Mouse (Mus musculus) embryonic facial prominence, embryonic 12.5 days (tissue): ENCODE measurements at regions not wholly inside any gene's neighbourhood (a gene's known extent, or its start where the extent isn't known, plus 50 kb on each side); places are given as distances from the start of the nearest gene placed in this dataset.

ENCODE experiments used
- ATAC-seq: fragments of 200-750 bp; cut with Nextera tagmentation; 2 replicates; pipeline ENCODE4 v1.8.0; 2017; ENCODE audit not compliant: insufficient number of reproducible peaks, insufficient read depth, low FRiP score, low TSS enrichment
- H3K27ac ChIP-seq: fragments of 300-500 bp; sonication (generic); 2 replicates; pipeline ENCODE4 v1.5.1; 2016; ENCODE audit warnings: mild to moderate bottlenecking
- H3K27me3 ChIP-seq: fragments of 300-500 bp; sonication (generic); 2 replicates; pipeline ENCODE4 v1.6.1; 2016; ENCODE audit warnings: mild to moderate bottlenecking, moderate library complexity
- H3K36me3 ChIP-seq: fragments of 300-500 bp; sonication (generic); 2 replicates; pipeline ENCODE4 v1.6.1; 2016; ENCODE audit warnings: mild to moderate bottlenecking
- H3K4me1 ChIP-seq: fragments of 300-500 bp; sonication (generic); 2 replicates; pipeline ENCODE4 v1.6.1; 2016
- H3K4me2 ChIP-seq: fragments of 300-500 bp; sonication (generic); replicated peaks from 2 replicates; pipeline ENCODE4 v1.6.1; 2016; ENCODE audit warnings: mild to moderate bottlenecking, moderate library complexity
- H3K4me3 ChIP-seq: fragments of 300-500 bp; sonication (generic); 2 replicates; pipeline ENCODE4 v1.5.1; 2016; ENCODE audit warnings: mild to moderate bottlenecking
- H3K9ac ChIP-seq: fragments of 300-500 bp; sonication (generic); 2 replicates; pipeline ENCODE4 v1.6.1; 2016; ENCODE audit warnings: mild to moderate bottlenecking, moderate library complexity
- H3K9me3 ChIP-seq: fragments of 300-500 bp; sonication (generic); 2 replicates; pipeline ENCODE4 v1.6.1; 2016; ENCODE audit warnings: mild to moderate bottlenecking, moderate library complexity
- WGBS: fragments of 180-500 bp; shearing (Covaris S2); methylation state at CpG from one replicate; pipeline ENCODE4 v1.1.7; 2016; 5-methylcytosine and 5-hydroxymethylcytosine counted together

DNA sequence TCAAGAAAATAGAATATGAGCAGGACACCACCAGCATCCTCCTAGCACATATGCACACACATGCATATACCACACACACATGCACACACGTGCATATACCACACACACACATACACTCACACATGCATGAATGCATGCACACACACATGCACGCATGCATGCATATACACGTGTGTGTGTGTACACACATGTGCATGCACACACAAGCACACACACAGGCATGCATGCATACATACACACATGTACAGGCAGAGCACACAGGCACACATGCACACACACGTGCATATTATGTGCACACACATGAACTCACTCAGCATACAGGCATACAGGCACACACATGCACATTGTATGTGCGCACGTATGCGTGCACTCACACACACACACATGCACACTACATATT lies 275.7 kb upstream of the Sash1 start:
- H3K9ac ChIP-seq, result no peak overlapping the region
- H3K4me2 ChIP-seq, result no peak overlapping the region
- no peak for ATAC-seq
- WGBS, result 95% methylated on average over 7 of the region's 7 CpGs
- H3K4me3 ChIP-seq, result no peak overlapping the region
- no peaks in the 10 kb centered on the region for H3K36me3 ChIP-seq
- no peaks in the 10 kb centered on the region for H3K4me1 ChIP-seq
- H3K27ac ChIP-seq, result no peak overlapping the region
- H3K27me3 ChIP-seq, result no peaks in the 10 kb centered on the region
- H3K9me3 ChIP-seq, result no peaks in the 10 kb centered on the region

DNA sequence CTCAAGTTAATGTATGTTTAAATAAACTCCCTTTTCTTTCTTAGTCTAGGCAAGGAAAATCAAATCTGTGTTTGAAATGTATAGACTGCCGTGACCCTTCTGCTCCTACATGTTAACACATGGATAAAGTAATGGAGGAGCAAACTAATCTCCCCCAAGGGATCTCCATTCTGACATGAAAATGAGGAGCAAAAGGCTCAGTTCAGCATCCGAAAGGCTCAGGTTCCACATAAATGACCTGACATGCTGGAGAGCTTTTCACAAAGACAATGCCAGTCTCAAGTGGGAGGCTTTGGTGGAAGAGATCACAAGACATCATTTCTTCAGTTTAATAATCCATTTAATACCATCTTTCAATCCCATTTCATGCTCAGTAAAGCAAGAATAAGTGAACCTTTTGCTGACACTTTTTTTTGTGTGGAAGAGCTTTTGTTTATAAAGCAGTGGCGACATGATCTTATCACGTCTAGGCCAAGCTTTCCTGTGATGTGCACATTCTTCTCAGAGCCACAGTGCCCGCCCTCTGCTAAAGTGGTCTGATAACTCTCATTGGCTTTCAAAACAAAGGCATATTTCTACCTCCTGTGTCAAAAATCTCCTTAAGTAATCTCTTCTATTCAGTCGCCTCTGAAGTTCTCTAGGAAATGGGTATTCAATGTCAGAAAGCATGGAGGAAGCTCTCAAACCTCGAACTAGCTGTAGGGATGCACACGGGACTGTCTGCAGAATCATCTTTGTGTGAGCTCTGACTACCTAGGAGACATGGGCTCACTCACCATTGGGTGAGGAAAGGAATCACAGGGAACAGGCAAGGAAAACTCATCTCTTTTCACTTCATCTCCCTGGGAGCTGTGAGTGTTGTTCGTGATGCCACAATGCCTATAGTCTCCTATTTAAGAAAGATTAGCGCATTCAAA lies 271.7 kb upstream of the Sash1 start:
- Histone ChIP-seq H3K36me3 (no peaks in the 10 kb centered on the region), H3K27ac (no peak overlapping the region)

DNA sequence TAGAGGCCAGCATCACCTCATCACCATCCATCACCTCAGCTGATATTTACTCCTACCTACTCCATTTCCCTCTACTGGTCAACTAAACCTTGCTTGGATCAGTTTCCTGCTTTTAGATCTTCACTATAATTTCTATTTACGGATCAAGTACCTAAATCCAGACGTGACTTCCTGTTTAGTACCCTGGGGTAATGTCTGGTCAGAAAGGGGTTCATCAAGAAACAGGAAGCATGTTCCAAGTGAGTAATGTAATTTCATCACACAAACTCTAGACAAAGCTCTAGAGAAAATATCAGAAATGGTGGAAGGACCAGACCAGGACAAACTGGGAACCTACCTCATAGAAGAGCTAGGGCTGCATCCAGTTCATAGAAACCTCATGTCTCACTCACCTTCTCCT lies 250.2 kb upstream of the Sash1 start:
- no peak for ATAC-seq
- Histone ChIP-seq H3K27me3 (no peaks in the 10 kb centered on the region), H3K4me1 (no peaks in the 10 kb centered on the region), H3K9ac (no peak overlapping the region), H3K4me2 (no peak overlapping the region), H3K4me3 (no peak overlapping the region), H3K36me3 (no peaks in the 10 kb centered on the region), H3K27ac (no peak overlapping the region), H3K9me3 (no peaks in the 10 kb centered on the region)
- WGBS, result 69% methylated on average over 2 of the region's 2 CpGs

More for the DNA sequence above, 271.7 kb upstream of the Sash1 start:
- ATAC-seq, result no peak
- H3K4me2 ChIP-seq, result no peak overlapping the region
- WGBS, result 61% methylated on average over 10 of the region's 10 CpGs
- H3K9ac ChIP-seq, result no peak overlapping the region
- H3K27me3 ChIP-seq, result no peaks in the 10 kb centered on the region
- no peak overlapping the region for H3K4me3 ChIP-seq
- no peaks in the 10 kb centered on the region for H3K4me1 ChIP-seq
- H3K9me3 ChIP-seq, result no peaks in the 10 kb centered on the region

DNA sequence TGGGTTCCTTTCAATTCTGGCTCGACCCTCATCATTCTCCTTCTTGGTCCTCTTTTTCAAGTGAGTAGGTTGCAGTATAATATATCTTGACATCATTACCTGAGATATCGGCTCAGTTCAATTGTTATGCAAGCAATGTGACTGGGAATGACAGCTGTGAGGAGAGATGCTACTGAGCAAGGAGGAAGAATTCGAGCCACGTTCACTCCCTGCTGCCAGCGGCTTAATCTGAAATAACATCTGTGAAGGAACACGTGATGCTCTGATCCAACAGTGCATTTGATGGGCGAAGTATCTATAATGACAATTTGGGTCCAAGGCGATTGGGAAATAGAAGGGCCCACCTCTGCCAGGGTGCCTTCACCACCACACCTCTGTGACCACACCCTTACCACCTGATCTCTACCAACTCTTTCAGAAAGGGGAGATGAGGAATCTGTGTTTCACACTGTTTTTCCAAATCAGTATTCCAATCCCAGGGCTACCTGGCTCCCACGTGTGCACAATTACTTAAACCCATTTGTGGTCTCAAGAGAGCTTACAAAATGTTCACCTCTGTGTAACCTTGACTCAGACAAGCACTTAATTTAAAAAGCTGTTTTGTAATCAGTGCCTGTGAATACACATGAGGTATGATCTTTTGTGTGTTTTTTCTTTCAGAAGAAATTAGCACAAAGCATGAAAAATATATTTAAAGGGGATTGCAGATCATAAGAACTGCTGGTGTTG lies 248.6 kb upstream of the Sash1 start:
- Histone ChIP-seq H3K27ac (no peak overlapping the region), H3K4me3 (no peak overlapping the region), H3K4me1 (no peaks in the 10 kb centered on the region), H3K36me3 (no peaks in the 10 kb centered on the region), H3K27me3 (no peaks in the 10 kb centered on the region), H3K9ac (no peak overlapping the region), H3K4me2 (no peak overlapping the region), H3K9me3 (no peaks in the 10 kb centered on the region)
- ATAC-seq, result no peak
- 65% methylated on average over 9 of the region's 9 CpGs for WGBS

- Histone ChIP-seq H3K27ac (no peak overlapping the region), H3K36me3 (no peaks in the 10 kb centered on the region), H3K4me3 (no peak overlapping the region), H3K27me3 (no peaks in the 10 kb centered on the region), H3K9me3 (no peaks in the 10 kb centered on the region), H3K4me2 (no peak overlapping the region), H3K9ac (no peak overlapping the region), H3K4me1 (no peaks in the 10 kb centered on the region)
- ATAC-seq, result no peak
- WGBS, result 82% methylated on average over 2 of the region's 2 CpGs
Observed at GRCm38 (mm10) chr10:9130061-9130460, 244.2 kb upstream of the Sash1 start.

DNA sequence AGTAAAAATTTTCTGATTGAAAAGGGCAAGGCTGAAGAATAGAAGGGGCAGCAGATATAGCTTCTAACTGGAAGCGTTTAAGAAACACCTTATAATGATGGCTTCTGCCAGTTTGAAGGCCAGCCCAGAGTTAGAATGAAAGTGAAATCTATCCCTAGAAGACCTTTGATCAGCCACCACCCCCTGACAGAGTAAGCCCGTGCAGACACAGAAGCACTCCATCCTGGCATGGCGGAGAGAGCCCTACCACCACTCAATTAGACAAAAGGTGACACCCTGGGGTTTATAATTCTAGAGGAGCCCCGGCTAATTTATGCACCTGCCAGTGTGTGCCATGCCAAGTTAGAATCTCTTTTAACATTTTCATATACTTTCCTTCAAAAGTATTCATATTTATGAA lies 233.4 kb upstream of the Sash1 start:
- H3K9me3 ChIP-seq, result no peaks in the 10 kb centered on the region
- ATAC-seq, result no peak
- H3K27me3 ChIP-seq, result no peaks in the 10 kb centered on the region
- no peak overlapping the region for H3K4me2 ChIP-seq
- H3K36me3 ChIP-seq, result no peaks in the 10 kb centered on the region
- H3K4me3 ChIP-seq, result no peak overlapping the region
- H3K27ac ChIP-seq, result no peak overlapping the region
- 17% methylated on average over 4 of the region's 4 CpGs for whole genome bisulfite sequencing
- no peak overlapping the region for H3K9ac ChIP-seq
- no peaks in the 10 kb centered on the region for H3K4me1 ChIP-seq

DNA sequence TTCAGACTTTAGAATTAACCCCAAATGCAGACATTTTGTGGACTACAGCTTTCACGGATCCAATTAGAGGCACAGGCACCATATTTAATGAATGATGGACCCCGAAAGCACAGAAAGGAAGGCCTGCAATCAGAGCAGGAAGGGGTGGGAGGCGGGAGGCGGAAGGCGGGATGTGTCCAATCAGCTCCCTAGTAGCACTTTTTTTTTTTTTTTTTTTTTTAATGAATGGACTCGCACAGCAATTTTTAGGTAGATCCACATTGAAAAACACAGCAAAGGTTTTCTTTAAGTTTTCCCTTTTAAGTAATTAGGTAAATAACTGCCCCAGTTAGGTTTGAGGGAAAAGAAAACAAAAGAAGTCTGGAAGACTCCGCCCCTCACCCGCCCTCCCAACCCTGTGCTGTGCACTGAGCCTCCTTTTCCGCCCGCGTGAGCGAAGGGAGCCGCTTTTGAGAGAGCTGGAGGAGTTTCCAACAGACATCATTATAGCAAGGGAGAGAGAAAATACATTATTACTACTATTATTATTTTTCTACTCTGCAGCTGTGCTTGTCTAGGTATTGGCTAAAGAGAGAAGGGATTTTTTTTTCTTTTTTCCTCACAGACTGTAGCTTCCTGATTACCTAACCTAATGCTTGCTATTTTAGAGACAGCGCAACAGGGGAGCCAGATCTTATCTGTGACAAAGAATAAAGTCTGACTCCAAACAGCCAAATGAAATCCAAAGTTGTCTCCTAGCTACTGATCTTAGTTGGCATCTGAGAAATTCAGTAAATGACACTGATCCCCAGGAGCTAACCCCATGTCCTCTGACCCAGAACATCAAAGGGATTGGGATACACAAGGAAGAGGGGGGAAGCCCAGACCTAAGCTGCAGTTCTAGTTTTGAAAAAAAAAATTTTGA lies 232.0 kb upstream of the Sash1 start:
- peak overlapping the region; percentile 41 for H3K4me2 ChIP-seq
- WGBS, result 14% methylated on average over 14 of the region's 14 CpGs
- H3K4me3 ChIP-seq, result peak overlapping the region; percentile 23
- H3K9ac ChIP-seq, result no peak overlapping the region
- H3K27me3 ChIP-seq, result no peaks in the 10 kb centered on the region
- ATAC-seq, result peak; percentile 75; the same call in 1 of the 2 replicates
- H3K36me3 ChIP-seq, result no peaks in the 10 kb centered on the region
- no peak overlapping the region for H3K27ac ChIP-seq
- no peaks in the 10 kb centered on the region for H3K9me3 ChIP-seq
- no peaks in the 10 kb centered on the region for H3K4me1 ChIP-seq

GRCm38 (mm10) chr10:9117134-9117533 lies 231.3 kb upstream of the Sash1 start:
- no peaks in the 10 kb centered on the region for H3K4me1 ChIP-seq
- H3K27me3 ChIP-seq, result no peaks in the 10 kb centered on the region
- no peaks in the 10 kb centered on the region for H3K36me3 ChIP-seq
- 91% methylated on average over 7 of the region's 7 CpGs for WGBS
- no peaks in the 10 kb centered on the region for H3K9me3 ChIP-seq
- ATAC-seq, result no peak
- peak overlapping the region; percentile 23; the same call in 1 of the 2 replicates for H3K4me3 ChIP-seq
- H3K9ac ChIP-seq, result no peak overlapping the region
- H3K4me2 ChIP-seq, result peak overlapping the region; percentile 21; the same call in 1 of the 2 replicates
- no peak overlapping the region for H3K27ac ChIP-seq

- no peak for ATAC-seq
- Histone ChIP-seq H3K27ac (no peak overlapping the region), H3K9ac (no peak overlapping the region), H3K27me3 (no peaks in the 10 kb centered on the region), H3K4me1 (no peaks in the 10 kb centered on the region), H3K9me3 (no peaks in the 10 kb centered on the region; the same call in 1 of the 2 replicates), H3K36me3 (no peaks in the 10 kb centered on the region), H3K4me2 (no peak overlapping the region), H3K4me3 (no peak overlapping the region)
- 75% methylated on average over 5 of the region's 5 CpGs for WGBS
Observed at GRCm38 (mm10) chr10:9113706-9114105, 227.8 kb upstream of the Sash1 start.

- Histone ChIP-seq H3K9me3 (no peaks in the 10 kb centered on the region; the same call in 1 of the 2 replicates), H3K27ac (no peak overlapping the region), H3K9ac (no peak overlapping the region), H3K4me2 (no peak overlapping the region), H3K27me3 (no peaks in the 10 kb centered on the region), H3K4me1 (no peaks in the 10 kb centered on the region), H3K36me3 (no peaks in the 10 kb centered on the region), H3K4me3 (no peak overlapping the region)
- no peak for ATAC-seq
- WGBS, result 91% methylated on average over 3 of the region's 3 CpGs
Observed at GRCm38 (mm10) chr10:9111051-9111450, 225.2 kb upstream of the Sash1 start.

- ATAC-seq, result no peak
- Histone ChIP-seq H3K9ac (no peak overlapping the region), H3K36me3 (no peaks in the 10 kb centered on the region), H3K27ac (no peak overlapping the region), H3K27me3 (no peaks in the 10 kb centered on the region), H3K4me3 (no peak overlapping the region), H3K4me1 (0 out of 2 replicates have a peak, but pooled peaks cover 3% of the 10 kb centered on the region), H3K4me2 (no peak overlapping the region), H3K9me3 (no peaks in the 10 kb centered on the region)
- 87% methylated on average over 2 of the region's 2 CpGs for WGBS
Observed at GRCm38 (mm10) chr10:9096207-9096606, 210.3 kb upstream of the Sash1 start.
